Mouse (Mus musculus) bone marrow, adult 2 months (tissue): ENCODE results near the gene Sec16a. TPM values are rescaled to one million over a fixed set of nuclear protein-coding genes. Genes with fewer than 3 reads are reported as not detected.
A peak's percentile ranks its signal among the peaks of the same experiment; 100 is the strongest.

ENCODE experiments used
- H3K27ac ChIP-seq: fragments of 200-500 bp; 2 replicates; pipeline ENCODE4 v1.5.1; 2012; ENCODE audit warnings: low read depth, mild to moderate bottlenecking, control low read depth, inconsistent platforms, low read length; ENCODE audit not compliant: control insufficient read depth, poor library complexity, insufficient read depth
- H3K4me1 ChIP-seq: fragments of 200-500 bp; 2 replicates; pipeline ENCODE4 v1.6.1; 2011; ENCODE audit warnings: low read length; ENCODE audit not compliant: control insufficient read depth, insufficient read depth
- H3K4me3 ChIP-seq: fragments of 200-500 bp; replicated peaks from 2 replicates; pipeline ENCODE3; 2011; ENCODE audit warnings: mild to moderate bottlenecking, low read depth, low read length, control low read depth; ENCODE audit not compliant: control insufficient read depth
- CTCF ChIP-seq: fragments of 200-500 bp; IDR thresholded peaks from 2 replicates; pipeline ENCODE4 v1.5.1; 2011; ENCODE audit warnings: low read length, control low read depth; ENCODE audit not compliant: control insufficient read depth, insufficient read depth
- POLR2A ChIP-seq: fragments of 200-500 bp; IDR thresholded peaks from 2 replicates; pipeline ENCODE4 v1.6.1; 2011; ENCODE audit warnings: low read depth, mild to moderate bottlenecking, control low read depth, low read length, borderline replicate concordance; ENCODE audit not compliant: control insufficient read depth
- WGBS: fragments of 180-500 bp; shearing (Covaris S2); methylation state at CpG from one replicate; pipeline ENCODE4 v1.1.7; 2018; 5-methylcytosine and 5-hydroxymethylcytosine counted together
- polyA plus RNA-seq: library from polyadenylated mRNA; stranded (reverse); fragments of >200 nt; gene quantifications from 2 replicates; pipeline ENCODE4 v1.2.4, GENCODE M21; 2011; ENCODE audit warnings: low replicate concordance; ENCODE audit not compliant: missing spikeins, insufficient read depth, insufficient read length

Sec16a gene
- polyA plus RNA-seq, 1 experiment = 30.1 TPM

GRCm38 (mm10) chr2:26447451-26447850 lies 2.4 kb upstream of the Sec16a start:
- Histone ChIP-seq H3K27ac (no peak overlapping the region), H3K4me3 (no peak overlapping the region), H3K4me1 (peaks cover 5% of the 10 kb centered on the region)
- 13% methylated on average over 1 of the region's 1 CpGs for WGBS
- TF ChIP-seq CTCF (no peak), POLR2A (no peak)

- no peak overlapping the region for H3K4me3 ChIP-seq
- 68% methylated on average over 4 of the region's 4 CpGs for WGBS
- TF ChIP-seq POLR2A (no peak), CTCF (no peak)
- no peak overlapping the region for H3K27ac ChIP-seq
- H3K4me1 ChIP-seq = peaks cover 5% of the 10 kb centered on the region
Observed at GRCm38 (mm10) chr2:26446671-26447070, 1.7 kb upstream of the Sec16a start.

- H3K4me1 ChIP-seq = peaks cover 5% of the 10 kb centered on the region
- under 1% methylated on average over 44 of the region's 44 CpGs for WGBS
- H3K4me3 ChIP-seq = peak overlapping the region; percentile 78
- peak overlapping the region; percentile 81 for H3K27ac ChIP-seq
- peak; percentile 11; the same call in 1 of the 2 replicates for TF ChIP-seq POLR2A
- TF ChIP-seq CTCF = no peak
Observed at GRCm38 (mm10) chr2:26445666-26446445, 840 bp upstream of the Sec16a start.

- Histone ChIP-seq H3K4me3 (peak overlapping the region; percentile 96), H3K27ac (peak overlapping the region; percentile 96), H3K4me1 (peaks cover 5% of the 10 kb centered on the region)
- TF ChIP-seq POLR2A (no peak), CTCF (no peak)
- WGBS = 3% methylated on average over 15 of the region's 15 CpGs
Observed at GRCm38 (mm10) chr2:26444368-26444767, 648 bp downstream of the Sec16a start.

- no peak for TF ChIP-seq POLR2A
- no peak for TF ChIP-seq CTCF
- no peak overlapping the region for H3K27ac ChIP-seq
- peak overlapping the region; percentile 47 for H3K4me3 ChIP-seq
- H3K4me1 ChIP-seq = peaks cover 5% of the 10 kb centered on the region
- WGBS = 44% methylated on average over 3 of the region's 3 CpGs
Observed at GRCm38 (mm10) chr2:26443876-26444275, 1.1 kb downstream of the Sec16a start.

- WGBS = 90% methylated on average over 1 of the region's 1 CpGs
- no peak overlapping the region for H3K27ac ChIP-seq
Observed at GRCm38 (mm10) chr2:26442843-26443242, 2.2 kb downstream of the Sec16a start.

GRCm38 (mm10) chr2:26441688-26442087 lies 3.3 kb downstream of the Sec16a start:
- no peak for TF ChIP-seq POLR2A
- TF ChIP-seq CTCF = no peak
- Histone ChIP-seq H3K27ac (no peak overlapping the region), H3K4me3 (no peak overlapping the region), H3K4me1 (peaks cover 3% of the 10 kb centered on the region)
- 83% methylated on average over 5 of the region's 5 CpGs for WGBS

More at GRCm38 (mm10) chr2:26442843-26443242, 2.2 kb downstream of the Sec16a start:
- Histone ChIP-seq H3K4me3 (no peak overlapping the region), H3K4me1 (peaks cover 5% of the 10 kb centered on the region)
- no peak for TF ChIP-seq POLR2A
- no peak for TF ChIP-seq CTCF

- H3K4me3 ChIP-seq = no peak overlapping the region
- WGBS = 94% methylated on average over 4 of the region's 4 CpGs
Observed at GRCm38 (mm10) chr2:26441261-26441660, 3.8 kb downstream of the Sec16a start.

More at GRCm38 (mm10) chr2:26441261-26441660, 3.8 kb downstream of the Sec16a start:
- TF ChIP-seq POLR2A (no peak), CTCF (no peak)
- H3K4me1 ChIP-seq = peaks cover 1% of the 10 kb centered on the region; the same call in 1 of the 2 replicates
- H3K27ac ChIP-seq = no peak overlapping the region
